17 mouse cellular contexts compared by ENCODE assay signal in genomic region chr17:35567767-35568166, GRCm38 (mm10). TPM values are rescaled to one million over a fixed set of nuclear protein-coding genes. Genes with fewer than 3 reads are reported as not detected.
"Had no signal": no experiment of that assay in that cellular context is flagged by ENCODE, and none has a peak within 500 bp of the region (broad histone marks: within the 10 kb centered on the region; RNA-seq: fewer than 3 reads in every experiment).

No protein-coding gene starts in this region.

- ATAC-seq: intestine, embryonic 15.5 days; liver, postnatal 0 days had no signal

- H3K4me1 ChIP-seq: liver, embryonic 13.5 days had no signal

- DNase-seq: kidney, adult 9 months; kidney, postnatal 4 days; liver; liver, embryonic 13.5 days; liver, postnatal 0 days; midbrain, embryonic 14.5 days; retina, postnatal 1 day; right cerebral cortex, postnatal 4 days; thymus, postnatal 36 days had no signal

- H3K9ac ChIP-seq: intestine, embryonic 15.5 days; limb, embryonic 12.5 days; liver, embryonic 13.5 days; liver, postnatal 0 days; neural tube, embryonic 13.5 days had no signal

- H3K36me3 ChIP-seq: intestine, embryonic 15.5 days; limb, embryonic 12.5 days; liver, embryonic 13.5 days; neural tube, embryonic 13.5 days had no signal

- H3K4me2 ChIP-seq: intestine, embryonic 15.5 days; limb, embryonic 12.5 days; liver, embryonic 13.5 days; neural tube, embryonic 13.5 days had no signal

- H3K4me3 ChIP-seq: intestine, embryonic 15.5 days; layer of hippocampus, adult 2 months; limb, embryonic 12.5 days; liver, embryonic 13.5 days; neural tube, embryonic 13.5 days had no signal

- H3K27ac ChIP-seq: intestine, embryonic 15.5 days; layer of hippocampus, adult 2 months; limb, embryonic 12.5 days; liver, embryonic 13.5 days; neural tube, embryonic 13.5 days had no signal

- H3K9me3 ChIP-seq: intestine, embryonic 15.5 days; liver, embryonic 13.5 days; neural tube, embryonic 13.5 days had no signal

RNA-seq across cellular contexts. Expression of gene 2300002M23Rik, which starts 0.5 kb away (rescaled TPM):
- total RNA-seq: layer of hippocampus, adult 2 months; layer of hippocampus, postnatal 10 days; left cerebral cortex, postnatal 36 days; megakaryocyte-erythroid progenitor cell, adult 5-6 weeks had no signal
- polyA plus RNA-seq: intestine, embryonic 15.5 days; limb, embryonic 12.5 days; liver, embryonic 13.5 days; liver, postnatal 0 days; midbrain, embryonic 14.5 days; neural tube, embryonic 13.5 days had no signal

RNA-seq across cellular contexts. Expression of gene Cdsn, which starts 15.8 kb away (rescaled TPM):
- total RNA-seq: megakaryocyte-erythroid progenitor cell, adult 5-6 weeks had no signal
- polyA plus RNA-seq: limb, embryonic 12.5 days; liver, embryonic 13.5 days; liver, postnatal 0 days; neural tube, embryonic 13.5 days had no signal

RNA-seq across cellular contexts. Expression of gene Sfta2, which starts 33.6 kb away (rescaled TPM):
- total RNA-seq: layer of hippocampus, adult 2 months; layer of hippocampus, postnatal 10 days; left cerebral cortex, postnatal 36 days; megakaryocyte-erythroid progenitor cell, adult 5-6 weeks had no signal
- polyA plus RNA-seq: limb, embryonic 12.5 days; liver, embryonic 13.5 days; liver, postnatal 0 days; midbrain, embryonic 14.5 days; neural tube, embryonic 13.5 days; thymus, postnatal 0 days had no signal

RNA-seq across cellular contexts. Expression of gene Psors1c2, which starts 34.8 kb away (rescaled TPM):
- total RNA-seq: layer of hippocampus, postnatal 10 days; megakaryocyte-erythroid progenitor cell, adult 5-6 weeks had no signal
